Mouse (Mus musculus): Measurements from ENCODE around the gene Pias1.

The Pias1 gene

DNA sequence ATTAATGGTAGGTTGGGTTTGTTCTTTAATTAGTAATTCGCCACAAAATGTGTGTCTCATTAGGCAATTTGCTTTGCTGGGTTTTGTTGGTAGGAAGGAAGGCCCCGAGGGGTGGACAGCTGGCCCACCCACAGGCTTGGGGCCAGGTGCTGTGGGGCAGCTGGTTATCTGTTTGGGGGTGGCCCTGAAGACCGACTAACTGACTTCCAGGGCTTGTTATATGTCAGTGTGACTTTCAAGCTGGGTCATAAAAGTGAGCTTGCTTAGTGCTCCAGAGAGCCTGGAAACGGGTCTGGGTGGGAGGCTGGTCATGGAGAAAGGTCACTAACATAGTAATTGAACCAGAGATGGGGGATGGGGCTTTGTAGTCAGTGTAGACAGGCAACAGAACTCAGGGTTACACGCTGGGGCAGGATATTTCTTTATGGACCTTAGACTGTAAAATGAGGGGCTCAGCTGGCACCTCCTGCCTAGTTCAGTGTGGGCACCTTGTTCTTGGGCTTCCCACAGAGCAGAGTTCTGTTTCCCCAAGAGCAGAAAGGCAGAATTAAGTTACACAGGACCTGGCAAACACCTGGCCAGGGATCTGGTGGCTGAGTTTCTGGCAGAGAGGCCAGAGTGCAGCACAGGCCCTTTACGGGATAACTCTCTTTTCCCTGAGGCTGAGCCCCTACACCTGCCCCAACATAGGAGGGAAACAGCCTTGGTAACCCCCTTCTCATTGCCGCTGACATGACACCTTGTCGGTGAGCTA lies 129.3 kb downstream of the Pias1 start:
- H3K27me3 ChIP-seq (ENCODE audit: insufficient read depth, low read length): no peaks in the 10 kb centered on the region
- no peaks in the 10 kb centered on the region for H3K9me3 ChIP-seq (ENCODE audit: low read length)
- H3K4me1 ChIP-seq (replicated peaks; ENCODE audit: low read depth, low read length): peaks cover 46% of the 10 kb centered on the region
- peak overlapping the region; percentile 29 for H3K4me3 ChIP-seq (replicated peaks; ENCODE audit: low read length)
- TF ChIP-seq CTCF (conservative IDR thresholded peaks at IDR 0.05; ENCODE audit: low read length): no peak
- no peak for TF ChIP-seq POU5F1 (IDR thresholded peaks at IDR 0.05; ENCODE audit: borderline replicate concordance, low read length)
- TF ChIP-seq NANOG (IDR thresholded peaks at IDR 0.05; ENCODE audit: borderline replicate concordance, low read length): no peak
- H3K36me3 ChIP-seq (ENCODE audit: insufficient read depth, low read length): no peaks in the 10 kb centered on the region

DNA sequence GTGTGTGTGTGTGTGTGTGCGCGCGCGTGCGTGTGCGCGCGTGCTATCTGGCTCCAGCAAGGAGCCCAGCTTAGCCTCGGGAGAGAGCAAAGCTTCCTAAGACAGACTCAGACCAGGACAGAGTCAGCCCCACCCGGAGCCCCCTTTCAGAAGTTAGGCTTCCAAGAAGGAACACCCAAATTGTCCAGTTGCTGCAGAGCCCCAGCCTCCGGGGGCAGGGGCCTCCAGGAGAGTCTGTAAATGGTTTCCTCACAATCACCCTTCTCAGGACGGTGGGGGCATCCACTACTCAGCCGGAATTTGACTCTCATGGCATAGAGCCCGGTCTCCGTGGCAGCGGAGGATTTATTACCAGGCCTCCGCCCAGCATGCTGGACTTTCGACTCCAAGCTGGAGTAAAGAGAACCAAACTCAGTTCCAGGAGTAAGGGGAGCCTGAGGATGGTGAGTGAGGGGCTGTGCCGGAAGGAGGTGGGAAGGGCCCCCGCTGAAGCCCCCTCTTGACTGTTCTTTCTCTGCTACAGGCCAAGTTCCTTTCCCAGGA lies 129.9 kb downstream of the Pias1 start, which contains the start of gene Calml4:
TSS of gene Calml4 (plus strand) at position 362 of the 543 bp plus-strand sequence.
- Histone ChIP-seq H3K27me3 (ENCODE audit: insufficient read depth, low read length) (no peaks in the 10 kb centered on the region), H3K4me3 (replicated peaks; ENCODE audit: low read length) (peak within 1 kb of the TSS; percentile 29), H3K36me3 (ENCODE audit: insufficient read depth, low read length) (no peaks in the 10 kb centered on the region), H3K4me1 (replicated peaks; ENCODE audit: low read depth, low read length) (peaks cover 51% of the 10 kb centered on the region), H3K9me3 (ENCODE audit: low read length) (no peaks in the 10 kb centered on the region)
- TF ChIP-seq NANOG (IDR thresholded peaks at IDR 0.05; ENCODE audit: borderline replicate concordance, low read length): no peak
- no peak for TF ChIP-seq CTCF (conservative IDR thresholded peaks at IDR 0.05; ENCODE audit: low read length)
- no peak for TF ChIP-seq POU5F1 (IDR thresholded peaks at IDR 0.05; ENCODE audit: borderline replicate concordance, low read length)

DNA sequence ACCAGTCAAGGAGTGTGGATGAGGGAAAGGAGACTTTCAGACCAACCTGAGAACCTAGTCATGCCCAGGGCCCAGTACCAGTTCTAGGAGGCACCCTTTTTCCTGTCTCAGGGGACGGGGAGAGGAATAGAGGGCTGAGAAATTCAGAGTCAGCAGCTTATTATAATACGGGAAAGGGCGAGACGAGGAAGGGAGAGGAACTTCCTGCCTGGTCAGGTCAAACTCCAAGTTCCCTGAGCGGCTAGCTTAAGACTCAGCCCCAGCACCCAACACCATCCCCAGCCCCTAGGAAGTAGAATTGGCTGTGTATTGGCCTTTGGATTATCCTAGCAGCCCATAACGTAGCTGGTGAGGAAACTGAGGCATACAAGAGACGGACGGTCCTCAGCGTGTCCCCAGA lies 130.5 kb downstream of the Pias1 start:
- Histone ChIP-seq H3K4me1 (replicated peaks; ENCODE audit: low read depth, low read length) (peaks cover 54% of the 10 kb centered on the region), H3K36me3 (ENCODE audit: insufficient read depth, low read length) (no peaks in the 10 kb centered on the region), H3K27me3 (ENCODE audit: insufficient read depth, low read length) (no peaks in the 10 kb centered on the region), H3K9me3 (ENCODE audit: low read length) (no peaks in the 10 kb centered on the region), H3K4me3 (replicated peaks; ENCODE audit: low read length) (no peak overlapping the region)
- TF ChIP-seq POU5F1 (IDR thresholded peaks at IDR 0.05; ENCODE audit: borderline replicate concordance, low read length) (no peak), CTCF (conservative IDR thresholded peaks at IDR 0.05; ENCODE audit: low read length) (no peak), NANOG (IDR thresholded peaks at IDR 0.05; ENCODE audit: borderline replicate concordance, low read length) (no peak)

DNA sequence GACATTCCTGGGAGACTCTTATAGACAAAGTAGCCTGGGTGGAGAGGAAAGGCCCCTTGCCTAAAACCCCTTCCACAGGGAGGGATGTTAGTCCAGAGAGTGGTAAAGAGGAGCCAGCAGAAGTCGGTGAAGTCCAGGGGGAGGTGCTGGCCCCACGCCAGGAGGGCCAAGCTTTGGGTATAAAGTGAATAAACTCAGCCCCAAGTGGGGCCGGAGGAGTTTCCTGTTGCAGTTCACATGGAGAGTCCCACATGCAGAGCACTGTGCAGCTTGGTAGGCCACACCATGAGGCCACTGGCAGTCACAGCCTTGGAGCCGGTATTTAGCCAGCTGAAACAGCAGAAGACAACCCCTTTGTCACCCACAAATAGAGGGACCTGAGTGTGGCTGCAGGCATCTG lies 133.2 kb downstream of the Pias1 start:
- no peaks in the 10 kb centered on the region for H3K9me3 ChIP-seq (ENCODE audit: low read length)
- TF ChIP-seq CTCF (conservative IDR thresholded peaks at IDR 0.05; ENCODE audit: low read length) (no peak), POU5F1 (IDR thresholded peaks at IDR 0.05; ENCODE audit: borderline replicate concordance, low read length) (no peak), NANOG (IDR thresholded peaks at IDR 0.05; ENCODE audit: borderline replicate concordance, low read length) (no peak)
- H3K27me3 ChIP-seq (ENCODE audit: insufficient read depth, low read length): no peaks in the 10 kb centered on the region
- peaks cover 13% of the 10 kb centered on the region for H3K36me3 ChIP-seq (ENCODE audit: insufficient read depth, low read length)
- H3K4me3 ChIP-seq (replicated peaks; ENCODE audit: low read length): no peak overlapping the region
- H3K4me1 ChIP-seq (replicated peaks; ENCODE audit: low read depth, low read length): peaks cover 57% of the 10 kb centered on the region

DNA sequence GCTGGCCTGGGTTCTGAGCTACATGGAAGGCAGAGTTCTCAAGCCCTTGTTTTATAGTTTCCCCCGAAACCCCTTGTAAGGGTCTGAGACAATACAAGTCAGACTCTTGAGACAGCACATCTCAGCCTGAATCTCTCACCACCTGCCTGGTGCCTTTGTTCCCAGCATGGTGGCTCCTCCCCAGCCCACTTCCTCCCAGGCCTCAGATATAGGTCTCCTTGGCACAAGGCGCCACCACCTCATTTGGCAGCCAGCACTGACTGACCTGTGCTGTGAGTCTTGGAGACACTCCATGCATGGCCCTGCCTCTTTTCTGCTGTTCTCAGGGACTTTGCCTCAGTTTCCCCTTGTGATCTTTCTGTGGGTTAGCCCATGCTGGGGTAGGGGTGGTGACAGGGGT lies 136.2 kb downstream of the Pias1 start:
- H3K36me3 ChIP-seq (ENCODE audit: insufficient read depth, low read length): peaks cover 29% of the 10 kb centered on the region
- no peaks in the 10 kb centered on the region for H3K9me3 ChIP-seq (ENCODE audit: low read length)
- H3K4me3 ChIP-seq (replicated peaks; ENCODE audit: low read length): peak overlapping the region; percentile 17; the same call in 1 of the 2 replicates
- peaks cover 54% of the 10 kb centered on the region for H3K4me1 ChIP-seq (replicated peaks; ENCODE audit: low read depth, low read length)
- TF ChIP-seq POU5F1 (IDR thresholded peaks at IDR 0.05; ENCODE audit: borderline replicate concordance, low read length) (no peak), NANOG (IDR thresholded peaks at IDR 0.05; ENCODE audit: borderline replicate concordance, low read length) (no peak)
- no peaks in the 10 kb centered on the region for H3K27me3 ChIP-seq (ENCODE audit: insufficient read depth, low read length)

DNA sequence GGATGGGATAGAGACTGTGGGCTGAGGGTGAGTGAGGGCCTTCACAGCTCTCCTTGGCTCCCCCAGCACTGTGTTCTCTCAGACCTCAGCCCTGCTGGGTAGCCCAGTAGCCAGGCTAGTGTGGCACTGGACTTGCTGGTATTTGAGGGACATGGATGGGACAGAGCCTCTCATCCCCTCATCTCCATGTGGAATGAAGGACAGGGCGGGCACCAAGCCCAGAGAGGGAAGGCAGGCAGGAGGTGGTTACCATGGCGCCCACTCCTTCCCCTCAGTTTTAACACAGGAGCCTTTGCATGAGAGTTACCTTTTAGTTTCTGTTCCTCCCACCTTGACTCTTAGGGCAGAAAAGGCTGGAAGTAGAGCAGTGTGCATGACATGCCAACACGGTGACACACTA lies 139.1 kb downstream of the Pias1 start:
- no peak overlapping the region for H3K4me3 ChIP-seq (replicated peaks; ENCODE audit: low read length)
- peaks cover 60% of the 10 kb centered on the region for H3K4me1 ChIP-seq (replicated peaks; ENCODE audit: low read depth, low read length)
- H3K36me3 ChIP-seq (ENCODE audit: insufficient read depth, low read length): peaks cover 37% of the 10 kb centered on the region
- TF ChIP-seq CTCF (conservative IDR thresholded peaks at IDR 0.05; ENCODE audit: low read length): no peak
- TF ChIP-seq NANOG (IDR thresholded peaks at IDR 0.05; ENCODE audit: borderline replicate concordance, low read length): no peak
- TF ChIP-seq POU5F1 (IDR thresholded peaks at IDR 0.05; ENCODE audit: borderline replicate concordance, low read length): no peak
- no peaks in the 10 kb centered on the region for H3K9me3 ChIP-seq (ENCODE audit: low read length)
- H3K27me3 ChIP-seq (ENCODE audit: insufficient read depth, low read length): no peaks in the 10 kb centered on the region

DNA sequence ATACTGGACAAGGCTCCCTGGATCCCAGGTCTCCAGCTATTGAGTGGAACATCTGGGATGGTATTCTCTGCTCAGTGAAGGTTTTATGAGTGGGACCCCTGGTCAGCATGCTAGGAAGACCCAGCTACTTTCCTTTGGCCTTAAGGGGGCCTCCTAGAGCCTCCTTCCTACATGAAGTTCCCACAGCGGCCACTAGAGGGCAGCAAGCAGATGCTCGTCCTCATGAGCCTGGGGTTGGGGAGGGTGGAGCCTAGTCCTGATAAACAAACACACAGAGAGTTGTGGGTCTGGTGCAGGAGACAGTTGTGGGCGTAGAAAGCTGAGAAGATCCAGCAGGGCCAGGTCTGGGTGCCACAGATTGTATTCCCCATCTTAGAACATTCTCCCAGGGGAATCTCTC lies 140.0 kb downstream of the Pias1 start:
- no peaks in the 10 kb centered on the region for H3K9me3 ChIP-seq (ENCODE audit: low read length)
- TF ChIP-seq NANOG (IDR thresholded peaks at IDR 0.05; ENCODE audit: borderline replicate concordance, low read length) (no peak), CTCF (conservative IDR thresholded peaks at IDR 0.05; ENCODE audit: low read length) (peak; percentile 99)
- peaks cover 37% of the 10 kb centered on the region for H3K36me3 ChIP-seq (ENCODE audit: insufficient read depth, low read length)
- no peak overlapping the region for H3K4me3 ChIP-seq (replicated peaks; ENCODE audit: low read length)
- H3K4me1 ChIP-seq (replicated peaks; ENCODE audit: low read depth, low read length): peaks cover 61% of the 10 kb centered on the region
- no peaks in the 10 kb centered on the region for H3K27me3 ChIP-seq (ENCODE audit: insufficient read depth, low read length)

DNA sequence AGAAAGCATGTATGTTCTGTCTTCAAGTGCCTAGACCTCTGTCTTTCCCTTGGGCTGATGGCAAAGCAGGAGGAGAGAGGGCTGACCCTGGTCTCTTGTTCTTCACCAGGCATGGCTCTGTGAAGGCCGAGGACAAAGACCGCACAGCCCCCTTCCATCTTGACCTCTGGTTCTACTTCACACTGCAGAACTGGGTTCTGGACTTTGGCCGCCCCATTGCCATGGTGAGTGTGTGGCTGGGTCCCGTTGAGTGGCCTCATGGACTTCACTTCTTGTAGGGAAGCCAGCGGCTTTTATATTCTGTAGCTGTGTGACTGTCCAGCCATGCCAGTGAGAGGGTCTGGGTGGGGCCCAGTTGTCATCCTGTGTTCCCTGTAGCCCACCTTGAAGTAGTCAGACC lies 143.3 kb downstream of the Pias1 start:
- Histone ChIP-seq H3K9me3 (ENCODE audit: low read length) (no peaks in the 10 kb centered on the region), H3K36me3 (ENCODE audit: insufficient read depth, low read length) (peaks cover 29% of the 10 kb centered on the region), H3K27me3 (ENCODE audit: insufficient read depth, low read length) (peaks cover 5% of the 10 kb centered on the region; the same call in 1 of the 2 replicates), H3K4me1 (replicated peaks; ENCODE audit: low read depth, low read length) (peaks cover 65% of the 10 kb centered on the region), H3K4me3 (replicated peaks; ENCODE audit: low read length) (no peak overlapping the region)
- TF ChIP-seq NANOG (IDR thresholded peaks at IDR 0.05; ENCODE audit: borderline replicate concordance, low read length) (no peak), CTCF (conservative IDR thresholded peaks at IDR 0.05; ENCODE audit: low read length) (no peak), POU5F1 (IDR thresholded peaks at IDR 0.05; ENCODE audit: borderline replicate concordance, low read length) (no peak)

All from E14TG2a.4 (cell line).